Mouse (Mus musculus) ES-Bruce4 (cell line): Measurements from ENCODE around the gene Vmn1r130. TPM values are rescaled to one million over a fixed set of nuclear protein-coding genes. Genes with fewer than 3 reads are reported as not detected.
"Not testable (repeated sequence)": the region's sequence is repeated elsewhere in the genome, so short reads cannot be mapped to it uniquely, and the experiment has no call there.

ENCODE experiments used
- H3K27ac ChIP-seq: 2 replicates; pipeline ENCODE4 v1.5.1; 2012; ENCODE audit warnings: low read length, inconsistent platforms; ENCODE audit not compliant: insufficient read depth
- H3K27me3 ChIP-seq: 2 replicates; pipeline ENCODE4 v1.6.1; 2012; ENCODE audit warnings: mild to moderate bottlenecking, low read length, inconsistent platforms; ENCODE audit not compliant: control insufficient read depth, poor library complexity, insufficient read depth, severe bottlenecking
- H3K36me3 ChIP-seq: 2 replicates; pipeline ENCODE4 v1.6.1; 2012; ENCODE audit warnings: inconsistent platforms, mild to moderate bottlenecking, low read length, moderate library complexity; ENCODE audit not compliant: control insufficient read depth, poor library complexity, insufficient read depth, severe bottlenecking
- H3K4me1 ChIP-seq: one replicate; pipeline ENCODE4 v1.8.1; 2011; ENCODE audit warnings: low read length; ENCODE audit not compliant: control insufficient read depth, insufficient read depth
- H3K4me3 ChIP-seq: 2 replicates; pipeline ENCODE4 v1.5.1; 2011; ENCODE audit warnings: low read depth, mild to moderate bottlenecking, low read length
- H3K9ac ChIP-seq: 2 replicates; pipeline ENCODE4 v1.6.1; 2012; ENCODE audit warnings: low read depth, mild to moderate bottlenecking, inconsistent platforms; ENCODE audit not compliant: poor library complexity, severe bottlenecking
- H3K9me3 ChIP-seq: replicated peaks from 2 replicates; pipeline ENCODE4 v1.6.1; 2012; ENCODE audit warnings: mild to moderate bottlenecking, low read length, inconsistent platforms; ENCODE audit not compliant: control insufficient read depth, poor library complexity, insufficient read depth, severe bottlenecking
- polyA plus RNA-seq: library from polyadenylated mRNA; stranded (reverse); fragments of >200 nt; gene quantifications from 2 replicates; pipeline ENCODE4 v1.2.4, GENCODE M21; 2011; ENCODE audit warnings: low read depth; ENCODE audit not compliant: missing spikeins, insufficient read depth, insufficient read length

The Vmn1r130 gene
- not detected in 2 replicates for polyA plus RNA-seq

- not testable (repeated sequence) for H3K27me3 ChIP-seq, H3K27ac ChIP-seq, H3K9ac ChIP-seq
Observed at GRCm38 (mm10) chr7:21511480-21511879, at the start of gene Vmn1r130. Vmn1r130 (plus strand) TSS chr7:21511780.

GRCm38 (mm10) chr7:21545990-21546389 lies 34.4 kb downstream of the Vmn1r130 start, which contains the start of gene Vmn1r131:
Vmn1r131 (minus strand) TSS chr7:21546090.
- H3K4me3 ChIP-seq, H3K27ac ChIP-seq, H3K9me3 ChIP-seq, H3K36me3 ChIP-seq, H3K9ac ChIP-seq, H3K4me1 ChIP-seq, H3K27me3 ChIP-seq: not testable (repeated sequence)

More at GRCm38 (mm10) chr7:21511480-21511879, at the start of gene Vmn1r130:
- not testable (repeated sequence) for H3K9me3 ChIP-seq, H3K4me3 ChIP-seq, H3K4me1 ChIP-seq, H3K36me3 ChIP-seq

Other genes starting within 250 kb of the Vmn1r130 start
- not detected in 2 replicates for gene Vmn1r125, start 239.6 kb upstream of the Vmn1r130 start, polyA plus RNA-seq
- not detected in 2 replicates for gene Vmn1r126, start 210.3 kb upstream of the Vmn1r130 start, polyA plus RNA-seq
- gene Vmn1r127, start 191.9 kb upstream of the Vmn1r130 start, polyA plus RNA-seq = not detected in 2 replicates
- gene Vmn1r128, start 162.4 kb upstream of the Vmn1r130 start, polyA plus RNA-seq = not detected in 2 replicates
- not detected in 2 replicates for gene Vmn1r129, start 150.5 kb upstream of the Vmn1r130 start, polyA plus RNA-seq
- gene Gm6882, start 79.0 kb upstream of the Vmn1r130 start, polyA plus RNA-seq = not detected in 2 replicates
- not detected in 2 replicates for gene Vmn1r131, start 34.3 kb downstream of the Vmn1r130 start, polyA plus RNA-seq
- not detected in 2 replicates for gene Vmn1r132, start 102.3 kb downstream of the Vmn1r130 start, polyA plus RNA-seq
- gene Gm4175, start 249.7 kb downstream of the Vmn1r130 start, polyA plus RNA-seq = not detected in 2 replicates